Mouse (Mus musculus): ENCODE measurements around the gene Egflam. TPM values are rescaled to one million over a fixed set of nuclear protein-coding genes. Genes with fewer than 3 reads are reported as not detected.

Gene Egflam
- total and polyA plus RNA-seq, 3 experiments: not detected

- dilution Hi-C loops (cut with MboI; ENCODE audit: extremely low pct_ligation_motif_present, extremely low pct_unique_long_range_greater_than_20kb, low sequenced_read_pairs) (no loop called here), in situ Hi-C loops (cut with MboI; ENCODE audit: low pct_ligation_motif_present, low pct_unique_long_range_greater_than_20kb, low sequenced_read_pairs) (no loop called here)
- no peaks in the 10 kb centered on the region for H3K4me1 ChIP-seq (ENCODE audit: control insufficient read depth in 1 of 2, insufficient read depth in 2 of 2)
- H3K4me3 ChIP-seq (replicated peaks in 1 of 3; ENCODE audit: low read depth in 2 of 3, low read length in 2 of 3, poor library complexity in 1 of 3): no peak overlapping the region
- TF ChIP-seq MAX (IDR thresholded peaks at IDR 0.05; ENCODE audit: low read length): no peak
- no peak for TF ChIP-seq RCOR1 (conservative IDR thresholded peaks at IDR 0.05; ENCODE audit: low read depth, low read length)
- no peak for TF ChIP-seq E2F4 (IDR thresholded peaks at IDR 0.05; ENCODE audit: insufficient replicate concordance, low read depth, low read length)
- no peak for DNase-seq (ENCODE audit: extremely low read depth)
- H3K9ac ChIP-seq (ENCODE audit: insufficient read depth, low read depth): no peak overlapping the region
- no peaks in the 10 kb centered on the region for H3K79me2 ChIP-seq (replicated peaks; ENCODE audit: control insufficient read depth, extremely low read depth, insufficient read depth, poor library complexity, severe bottlenecking)
- no peaks in the 10 kb centered on the region for H3K36me3 ChIP-seq (replicated peaks in 1 of 2; ENCODE audit: control insufficient read depth in 1 of 2, insufficient read depth in 1 of 2, low read length in 1 of 2)
- no peaks in the 10 kb centered on the region for H3K9me3 ChIP-seq (replicated peaks; ENCODE audit: low read length)
- peaks cover 18% of the 10 kb centered on the region for H3K27me3 ChIP-seq (replicated peaks)
- H3K27ac ChIP-seq (ENCODE audit: insufficient read depth, low read depth): no peak overlapping the region
- H3K4me2 ChIP-seq (ENCODE audit: insufficient read depth, low read depth, poor library complexity, severe bottlenecking): no peak overlapping the region
Measured at GRCm38 (mm10) chr15:7334517-7335298, 63.5 kb downstream of the Egflam start.

GRCm38 (mm10) chr15:7332875-7333274 is 65.3 kb downstream of the Egflam start:
- no peaks in the 10 kb centered on the region for H3K9me3 ChIP-seq (replicated peaks; ENCODE audit: low read length)
- H3K27me3 ChIP-seq (replicated peaks): peaks cover 18% of the 10 kb centered on the region
- no peak overlapping the region for H3K27ac ChIP-seq (ENCODE audit: insufficient read depth, low read depth)
- dilution Hi-C loops (cut with MboI; ENCODE audit: extremely low pct_ligation_motif_present, extremely low pct_unique_long_range_greater_than_20kb, low sequenced_read_pairs): no loop called here
- no peaks in the 10 kb centered on the region for H3K79me2 ChIP-seq (replicated peaks; ENCODE audit: control insufficient read depth, extremely low read depth, insufficient read depth, poor library complexity, severe bottlenecking)
- in situ Hi-C loops (cut with MboI; ENCODE audit: low pct_ligation_motif_present, low pct_unique_long_range_greater_than_20kb, low sequenced_read_pairs): no loop called here
- no peaks in the 10 kb centered on the region for H3K36me3 ChIP-seq (replicated peaks in 1 of 2; ENCODE audit: control insufficient read depth in 1 of 2, insufficient read depth in 1 of 2, low read length in 1 of 2)
- no peak overlapping the region for H3K4me2 ChIP-seq (ENCODE audit: insufficient read depth, low read depth, poor library complexity, severe bottlenecking)
- no peak for TF ChIP-seq RCOR1 (conservative IDR thresholded peaks at IDR 0.05; ENCODE audit: low read depth, low read length)
- H3K4me1 ChIP-seq (ENCODE audit: control insufficient read depth in 1 of 2, insufficient read depth in 2 of 2): no peaks in the 10 kb centered on the region
- H3K9ac ChIP-seq (ENCODE audit: insufficient read depth, low read depth): no peak overlapping the region
- H3K4me3 ChIP-seq (replicated peaks in 1 of 3; ENCODE audit: low read depth in 2 of 3, low read length in 2 of 3, poor library complexity in 1 of 3): no peak overlapping the region
- DNase-seq (ENCODE audit: extremely low read depth): no peak

DNA sequence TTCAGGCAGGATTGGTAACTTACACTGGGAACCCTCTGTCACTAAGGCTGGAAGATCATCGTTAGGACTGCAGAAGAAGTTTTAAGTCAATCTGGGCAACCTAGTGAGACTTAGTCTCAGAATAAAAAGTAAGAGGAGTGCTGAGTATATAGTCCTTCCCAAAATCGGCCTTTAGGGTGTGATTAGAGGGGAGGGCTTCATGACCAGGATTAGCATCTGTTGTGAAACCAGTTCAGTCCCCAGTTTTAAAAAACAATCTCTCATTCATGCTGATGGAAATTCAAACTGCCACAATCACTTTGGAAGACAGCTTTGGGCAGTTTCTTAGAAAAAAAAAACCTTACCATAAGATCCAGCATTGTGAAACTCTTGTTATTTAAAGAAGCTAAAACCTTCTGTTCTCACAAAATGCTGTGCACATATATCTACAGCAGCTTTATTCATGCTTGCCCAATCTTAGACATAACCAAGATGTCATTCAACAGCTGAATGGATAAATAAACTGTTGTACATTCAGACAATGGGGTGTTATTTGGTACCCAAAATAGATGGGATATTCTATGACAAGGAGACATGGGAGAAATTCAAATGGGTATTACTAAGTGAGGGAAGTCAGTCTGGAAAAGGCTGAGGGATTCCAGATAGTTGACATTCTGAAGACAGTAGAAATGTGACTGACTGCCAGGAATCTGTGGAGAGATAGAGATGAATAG is 75.4 kb downstream of the Egflam start:
- peaks cover 4% of the 10 kb centered on the region for H3K27me3 ChIP-seq (replicated peaks)
- no peak for DNase-seq (ENCODE audit: extremely low read depth)
- no peak overlapping the region for H3K4me2 ChIP-seq (ENCODE audit: insufficient read depth, low read depth, poor library complexity, severe bottlenecking)

More for the DNA sequence above, 75.4 kb downstream of the Egflam start:
- TF ChIP-seq CHD1 (IDR thresholded peaks at IDR 0.05; ENCODE audit: low read depth, low read length) (no peak), SIN3A (IDR thresholded peaks at IDR 0.05; ENCODE audit: low read length) (no peak), ELF1 (IDR thresholded peaks at IDR 0.05; ENCODE audit: low read depth, low read length) (no peak), CTCF (conservative IDR thresholded peaks at IDR 0.05 in 1 of 2, IDR thresholded peaks at IDR 0.05 in 1 of 2; ENCODE audit: low read depth in 2 of 2, low read length in 2 of 2) (no peak), CHD2 (IDR thresholded peaks at IDR 0.05; ENCODE audit: low read length) (no peak), BHLHE40 (IDR thresholded peaks at IDR 0.05; ENCODE audit: low read depth, low read length) (no peak), RCOR1 (conservative IDR thresholded peaks at IDR 0.05; ENCODE audit: low read depth, low read length) (no peak), JUN (IDR thresholded peaks at IDR 0.05; ENCODE audit: insufficient read depth, low read depth, low read length) (no peak), TBP (conservative IDR thresholded peaks at IDR 0.05; ENCODE audit: low read depth, low read length) (no peak), TCF12 (IDR thresholded peaks at IDR 0.05; ENCODE audit: low read depth, low read length) (no peak), MEF2A (IDR thresholded peaks at IDR 0.05; ENCODE audit: borderline replicate concordance, low read depth, low read length) (no peak), POLR2AphosphoS2 (IDR thresholded peaks at IDR 0.05; ENCODE audit: low read depth, low read length) (no peak)
- Histone ChIP-seq H3K79me2 (replicated peaks; ENCODE audit: control insufficient read depth, extremely low read depth, insufficient read depth, poor library complexity, severe bottlenecking) (no peaks in the 10 kb centered on the region), H3K27ac (ENCODE audit: insufficient read depth, low read depth) (no peak overlapping the region), H3K9ac (ENCODE audit: insufficient read depth, low read depth) (no peak overlapping the region), H3K4me3 (replicated peaks in 1 of 3; ENCODE audit: low read depth in 2 of 3, low read length in 2 of 3, poor library complexity in 1 of 3) (no peak overlapping the region), H3K4me1 (ENCODE audit: control insufficient read depth in 1 of 2, insufficient read depth in 2 of 2) (no peaks in the 10 kb centered on the region), H3K9me3 (replicated peaks; ENCODE audit: low read length) (no peaks in the 10 kb centered on the region), H3K36me3 (replicated peaks in 1 of 2; ENCODE audit: control insufficient read depth in 1 of 2, insufficient read depth in 1 of 2, low read length in 1 of 2) (no peaks in the 10 kb centered on the region)
- in situ Hi-C loops (cut with MboI; ENCODE audit: low pct_ligation_motif_present, low pct_unique_long_range_greater_than_20kb, low sequenced_read_pairs): no loop called here
- dilution Hi-C loops (cut with MboI; ENCODE audit: extremely low pct_ligation_motif_present, extremely low pct_unique_long_range_greater_than_20kb, low sequenced_read_pairs): no loop called here
